Mouse (Mus musculus): ENCODE measurements around the gene Tiam2. TPM values are rescaled to one million over a fixed set of nuclear protein-coding genes. Genes with fewer than 3 reads are reported as not detected.

Tiam2 gene
- total RNA-seq, 2 experiments from 2014 or later, result 80.1 to 82.9 TPM

DNA sequence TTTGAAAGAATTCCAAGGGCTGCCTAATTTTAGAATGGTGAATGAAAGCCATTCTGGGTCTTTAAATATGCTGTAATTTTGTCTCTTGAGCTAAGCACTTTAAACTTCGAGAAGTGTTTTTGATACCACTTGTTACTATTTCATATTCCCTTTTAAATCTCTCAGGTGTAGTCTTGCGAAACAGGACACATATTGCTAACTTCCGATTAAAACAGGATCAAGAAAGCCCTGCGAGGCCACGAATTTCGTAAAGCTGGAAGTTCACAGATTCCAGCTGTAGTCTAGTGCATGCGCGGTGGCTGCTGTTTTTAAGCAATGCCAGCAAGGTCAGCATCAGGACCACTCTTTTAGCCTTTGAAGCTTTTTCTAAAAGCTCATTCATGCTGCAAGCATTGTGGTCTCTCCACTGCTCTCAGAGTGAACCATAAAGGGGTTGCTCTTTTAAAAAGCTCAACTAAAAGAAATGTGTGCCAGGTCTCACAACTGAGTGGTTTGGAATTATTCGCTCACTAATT, 232.0 kb downstream of the Tiam2 start:
- H3K27ac ChIP-seq, result no peak overlapping the region; the same call in 1 of the 2 replicates
- intact Hi-C loops (cut with DNase I), result no loop called here
- peak overlapping the region; percentile 87 for H3K4me3 ChIP-seq
- DNase-seq (ENCODE audit: extremely low spot score in 1 of 2, low spot score in 2 of 2), result no peak
- no peak for TF ChIP-seq CTCF (IDR thresholded peaks at IDR 0.05)

DNA sequence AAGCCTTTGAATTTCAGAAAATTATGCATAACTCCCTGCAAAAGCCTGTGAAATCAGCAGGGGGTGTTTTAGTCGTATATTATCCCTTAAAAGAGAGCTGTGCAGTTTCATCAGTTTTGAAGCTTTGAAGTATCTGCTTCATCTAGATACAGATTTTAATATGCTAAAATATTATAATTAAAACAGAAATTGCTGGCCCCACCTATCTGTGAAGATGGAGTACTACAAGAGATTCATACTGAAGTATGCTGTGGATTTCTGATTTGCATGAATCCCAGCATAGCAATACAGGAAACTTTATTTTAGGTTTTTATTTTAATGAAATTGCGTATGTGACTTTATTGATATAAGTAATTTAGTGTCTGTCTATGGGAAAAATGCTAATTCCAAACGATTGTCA, 234.2 kb downstream of the Tiam2 start:
- TF ChIP-seq CTCF (IDR thresholded peaks at IDR 0.05), result peak; percentile 67
- DNase-seq (ENCODE audit: extremely low spot score in 1 of 2, low spot score in 2 of 2), result no peak
- no peak overlapping the region for H3K27ac ChIP-seq
- no peak overlapping the region for H3K4me3 ChIP-seq
- intact Hi-C loops (cut with DNase I), result loop anchor here (10.0 kb wide), 1 partner anchor 1424 kb away; no protein-coding TSS in a partner anchor

DNA sequence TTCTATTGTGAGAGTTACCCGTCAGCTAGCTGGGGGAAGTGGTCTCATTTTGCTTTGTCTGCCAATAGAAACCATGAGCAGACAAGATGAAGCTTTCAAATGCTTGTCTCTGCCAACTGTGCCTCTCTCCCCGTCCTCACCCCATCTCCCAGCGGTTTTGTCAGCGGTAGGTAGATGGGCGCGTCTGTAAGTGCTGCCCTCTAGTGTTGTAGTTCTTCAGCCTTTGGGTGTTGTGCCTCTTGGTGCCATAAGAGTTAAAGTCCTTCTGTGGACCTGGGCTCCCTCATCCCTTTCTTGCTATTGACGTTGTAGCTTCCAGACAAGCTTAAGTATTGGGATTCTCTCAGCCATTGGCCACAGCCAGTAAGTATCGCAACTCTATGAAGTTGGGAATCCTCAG, 236.0 kb downstream of the Tiam2 start:
- no peak overlapping the region for H3K4me3 ChIP-seq
- no peak for DNase-seq (ENCODE audit: extremely low spot score in 1 of 2, low spot score in 2 of 2)
- intact Hi-C loops (cut with DNase I), result loop anchor here (10.0 kb wide), 1 partner anchor 1422 kb away; no protein-coding TSS in a partner anchor
- TF ChIP-seq CTCF (IDR thresholded peaks at IDR 0.05), result peak; percentile 11
- no peak overlapping the region for H3K27ac ChIP-seq

DNA sequence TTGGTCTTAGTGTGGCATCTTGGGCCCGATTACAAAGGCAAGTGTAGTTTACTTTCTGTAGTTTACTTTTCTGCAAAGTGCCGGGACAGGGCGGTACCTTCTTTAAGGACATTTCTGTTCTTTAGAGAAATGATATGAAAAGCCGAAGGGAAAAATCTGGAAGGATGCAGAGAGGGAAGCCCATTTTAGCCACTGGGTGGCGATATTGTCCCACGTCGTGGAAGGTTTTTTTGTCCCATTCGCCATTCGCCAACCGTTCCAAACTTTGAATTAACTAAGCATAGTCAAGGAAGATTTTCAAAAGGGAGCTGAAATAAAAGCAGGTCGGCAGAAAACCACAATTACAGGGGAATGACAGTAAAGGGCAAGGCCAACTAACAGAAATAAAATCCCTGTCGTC, 244.5 kb downstream of the Tiam2 start:
- DNase-seq (ENCODE audit: extremely low spot score in 1 of 2, low spot score in 2 of 2), result peak; percentile 69 to 83
- intact Hi-C loops (cut with DNase I), result loop anchor here (1.0 to 5.0 kb wide), 3 partner anchors 221 to 1336 kb away; no protein-coding TSS in a partner anchor
- no peak overlapping the region for H3K27ac ChIP-seq
- H3K4me3 ChIP-seq, result no peak overlapping the region
- peak; percentile 96 for TF ChIP-seq CTCF (IDR thresholded peaks at IDR 0.05)

Other genes starting within 250 kb of the Tiam2 start
- 10 to 100 TPM; 58.8 to 63.6 TPM for gene Scaf8, start 211.6 kb upstream of the Tiam2 start, total RNA-seq (2021)
- gene Cldn20, start 206.0 kb downstream of the Tiam2 start, total RNA-seq (2021), result under 1 TPM in 1 of 2 experiments, not detected in 1; 0.77 TPM
- gene Tfb1m, start 231.2 kb downstream of the Tiam2 start, total RNA-seq (2021), result 1 to 10 TPM; 5.8 to 6.3 TPM

Data from left cerebral cortex, adult 2 months (tissue).